In the genomic region with DNA sequence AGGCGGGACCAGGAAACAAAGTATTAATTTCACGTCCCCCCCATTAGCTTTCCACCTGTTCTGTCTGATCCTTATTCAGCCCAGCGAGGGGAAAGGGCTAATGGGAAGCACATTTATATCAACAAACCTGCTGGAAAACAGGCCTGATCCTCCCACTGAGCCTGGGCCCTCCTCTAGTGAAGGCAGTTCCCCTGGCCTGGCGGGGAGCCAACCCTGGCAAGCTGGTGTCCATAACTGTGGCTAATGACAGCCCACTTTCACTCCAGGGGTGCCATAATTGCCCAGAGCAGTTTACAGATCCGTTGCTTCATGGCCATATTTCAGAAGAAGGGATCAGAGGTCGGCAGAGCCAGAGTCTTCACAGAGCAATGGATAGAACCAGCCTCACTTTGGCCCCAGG, we compare ENCODE assay signal across 12 mouse cellular contexts.
DNase-seq lines count a peak whose midpoint lies in the region; ATAC-seq and TF ChIP-seq lines count a peak whose summit lies in the region.
"Had no signal": no experiment of that assay in that cellular context is flagged by ENCODE, and none has a peak within 500 bp of the region (broad histone marks: within the 10 kb centered on the region; RNA-seq: fewer than 3 reads in every experiment).

No protein-coding gene starts in this region.

- no peak for ATAC-seq in midbrain, embryonic 14.5 days (ENCODE audit: low FRiP score, low TSS enrichment)
- ATAC-seq in frontal cortex, adult (ENCODE audit: low TSS enrichment): no peak

- no peak overlapping the region for H3K4me2 ChIP-seq in midbrain, embryonic 14.5 days (ENCODE audit: low read length)
- H3K4me2 ChIP-seq: neural tube, embryonic 12.5 days had no signal

- intact Hi-C loops in gastrocnemius, adult 2 months (cut with DNase I): no loop called here

- H3K36me3 ChIP-seq in midbrain, embryonic 14.5 days (ENCODE audit: control insufficient read depth, insufficient read depth, low read length): no peaks in the 10 kb centered on the region
- H3K36me3 ChIP-seq: neural tube, embryonic 12.5 days had no signal

- no peaks in the 10 kb centered on the region for H3K27me3 ChIP-seq in midbrain, embryonic 14.5 days (ENCODE audit: control insufficient read depth, insufficient read depth, low read length)
- H3K27me3 ChIP-seq: CH12.LX; neural tube, embryonic 12.5 days had no signal

- no peak overlapping the region for H3K27ac ChIP-seq in gastrocnemius, adult 2 months
- H3K27ac ChIP-seq in midbrain, embryonic 14.5 days (replicated peaks; ENCODE audit: low read depth, low read length): no peak overlapping the region
- H3K27ac ChIP-seq: neural tube, embryonic 12.5 days had no signal

- 61% methylated on average over 6 of the region's 6 CpGs for WGBS in midbrain, embryonic 14.5 days

- no peaks in the 10 kb centered on the region for H3K4me1 ChIP-seq in midbrain, embryonic 14.5 days (ENCODE audit: control insufficient read depth, insufficient read depth, low read length)

- DNase-seq in gastrocnemius, postnatal 10 days: peak; percentile 28
- no peak for DNase-seq in gastrocnemius, adult 2 months
- DNase-seq in lung, postnatal 10 days: peak; percentile 16
- no peak for DNase-seq in lung, postnatal 36 days
- DNase-seq in embryo, embryonic 9.5 days (ENCODE audit: extremely low spot score): peak; percentile 25
- peak; percentile 32 for DNase-seq in midbrain, embryonic 14.5 days
- DNase-seq in layer of hippocampus, postnatal 36 days: no peak
- DNase-seq: lung, adult 2 months; thymus, postnatal 4 days had no signal

- H3K9me3 ChIP-seq in midbrain, embryonic 14.5 days (ENCODE audit: control insufficient read depth, low read length): no peaks in the 10 kb centered on the region
- H3K9me3 ChIP-seq: neural tube, embryonic 12.5 days had no signal

- no peak overlapping the region for H3K9ac ChIP-seq in midbrain, embryonic 14.5 days (replicated peaks; ENCODE audit: low read length)
- H3K9ac ChIP-seq: neural tube, embryonic 12.5 days had no signal

- no peak overlapping the region for H3K4me3 ChIP-seq in gastrocnemius, adult 2 months
- H3K4me3 ChIP-seq in midbrain, embryonic 14.5 days (replicated peaks; ENCODE audit: low read depth, low read length): no peak overlapping the region
- H3K4me3 ChIP-seq: neural tube, embryonic 12.5 days had no signal

- no peak for TF ChIP-seq CTCF in gastrocnemius, adult 2 months (IDR thresholded peaks at IDR 0.05)

Comparison
In these comparisons a context has a peak if more than half of its experiments do, and no peak if none do; other contexts are left out.
1. DNase-seq: peak in gastrocnemius, postnatal 10 days (single experiment), lung, postnatal 10 days (single experiment), embryo, embryonic 9.5 days (single experiment) and midbrain, embryonic 14.5 days (single experiment); none in gastrocnemius, adult 2 months (single experiment), lung, postnatal 36 days (single experiment) and layer of hippocampus, postnatal 36 days (0 of 2).